Mouse (Mus musculus): ENCODE data around the gene Dnajc2. TPM values are rescaled to one million over a fixed set of nuclear protein-coding genes. Genes with fewer than 3 reads are reported as not detected.
"Not testable (repeated sequence)": the region's sequence is repeated elsewhere in the genome, so short reads cannot be mapped to it uniquely, and the experiment has no call there.

Gene Dnajc2
- polyA plus RNA-seq, 1 experiment from 2014 or later = 47.5 TPM

GRCm38 (mm10) chr5:21718546-21718945 lies 66.5 kb downstream of the Dnajc2 start:
- Histone ChIP-seq H3K9me3 (replicated peaks; ENCODE audit: control insufficient read depth, low read length) (no peaks in the 10 kb centered on the region), H3K4me3 (ENCODE audit: low read length) (no peak overlapping the region), H3K4me1 (ENCODE audit: control insufficient read depth, insufficient read depth, low read length) (no peaks in the 10 kb centered on the region), H3K27ac (ENCODE audit: low read length) (no peak overlapping the region), H3K27me3 (ENCODE audit: control insufficient read depth, insufficient read depth, low read length) (no peaks in the 10 kb centered on the region), H3K36me3 (ENCODE audit: control insufficient read depth, insufficient read depth) (no peaks in the 10 kb centered on the region), H3K4me2 (ENCODE audit: low read depth, low read length) (no peak overlapping the region), H3K9ac (ENCODE audit: low read length) (no peak overlapping the region)
- ATAC-seq (replicated peaks; ENCODE audit: extremely low read depth, insufficient read depth, low FRiP score) = no peak
- 81% methylated on average over 5 of the region's 5 CpGs for WGBS

DNA sequence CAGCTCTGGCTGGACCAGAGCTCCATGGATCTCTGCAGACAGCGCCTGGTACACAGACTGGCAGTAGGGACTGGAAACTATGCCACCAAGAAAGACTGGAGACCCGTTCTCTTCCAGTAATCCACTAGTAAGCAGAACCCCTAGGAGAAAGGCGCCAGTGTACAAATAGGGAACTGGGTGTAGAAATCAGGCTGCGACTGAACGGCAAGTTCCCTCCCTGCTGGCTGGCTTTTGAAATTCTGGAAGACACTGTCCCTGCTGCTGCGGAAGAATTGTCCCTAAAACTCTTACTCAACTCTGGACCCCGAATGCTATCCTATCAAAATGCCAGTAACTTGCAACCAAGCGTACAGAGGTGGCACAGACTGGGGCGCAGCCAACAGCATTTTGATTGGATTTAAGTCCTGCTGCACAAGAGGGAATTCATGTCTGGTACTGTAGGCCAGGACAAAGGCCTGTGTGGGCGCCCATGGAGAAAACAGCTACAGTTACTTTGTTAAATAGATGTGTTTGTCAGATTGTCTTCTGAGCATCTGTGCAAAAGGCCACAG lies 67.8 kb downstream of the Dnajc2 start:
- H3K4me3 ChIP-seq (ENCODE audit: low read length) = no peak overlapping the region
- no peaks in the 10 kb centered on the region for H3K9me3 ChIP-seq (replicated peaks; ENCODE audit: control insufficient read depth, low read length)
- 87% methylated on average over 10 of the region's 10 CpGs for WGBS
- ATAC-seq (replicated peaks; ENCODE audit: extremely low read depth, insufficient read depth, low FRiP score) = no peak
- no peak overlapping the region for H3K27ac ChIP-seq (ENCODE audit: low read length)
- H3K36me3 ChIP-seq (ENCODE audit: control insufficient read depth, insufficient read depth) = no peaks in the 10 kb centered on the region
- no peaks in the 10 kb centered on the region for H3K4me1 ChIP-seq (ENCODE audit: control insufficient read depth, insufficient read depth, low read length)
- H3K27me3 ChIP-seq (ENCODE audit: control insufficient read depth, insufficient read depth, low read length) = no peaks in the 10 kb centered on the region
- H3K4me2 ChIP-seq (ENCODE audit: low read depth, low read length) = no peak overlapping the region
- no peak overlapping the region for H3K9ac ChIP-seq (ENCODE audit: low read length)

- Histone ChIP-seq H3K9me3 (replicated peaks; ENCODE audit: control insufficient read depth, low read length) (no peaks in the 10 kb centered on the region), H3K27ac (ENCODE audit: low read length) (no peak overlapping the region), H3K9ac (ENCODE audit: low read length) (no peak overlapping the region), H3K4me1 (ENCODE audit: control insufficient read depth, insufficient read depth, low read length) (no peaks in the 10 kb centered on the region), H3K4me3 (ENCODE audit: low read length) (no peak overlapping the region), H3K36me3 (ENCODE audit: control insufficient read depth, insufficient read depth) (no peaks in the 10 kb centered on the region), H3K4me2 (ENCODE audit: low read depth, low read length) (no peak overlapping the region), H3K27me3 (ENCODE audit: control insufficient read depth, insufficient read depth, low read length) (no peaks in the 10 kb centered on the region)
- ATAC-seq (replicated peaks; ENCODE audit: extremely low read depth, insufficient read depth, low FRiP score) = no peak
- WGBS = 86% methylated on average over 4 of the region's 4 CpGs
Observed at GRCm38 (mm10) chr5:21714447-21714846, 70.6 kb downstream of the Dnajc2 start.

GRCm38 (mm10) chr5:21712127-21712715 lies 72.8 kb downstream of the Dnajc2 start:
- WGBS = 67% methylated on average over 13 of the region's 13 CpGs
- Histone ChIP-seq H3K4me1 (ENCODE audit: control insufficient read depth, insufficient read depth, low read length) (no peaks in the 10 kb centered on the region), H3K9ac (ENCODE audit: low read length) (no peak overlapping the region), H3K36me3 (ENCODE audit: control insufficient read depth, insufficient read depth) (no peaks in the 10 kb centered on the region), H3K4me3 (ENCODE audit: low read length) (no peak overlapping the region), H3K27ac (ENCODE audit: low read length) (no peak overlapping the region), H3K4me2 (ENCODE audit: low read depth, low read length) (no peak overlapping the region), H3K27me3 (ENCODE audit: control insufficient read depth, insufficient read depth, low read length) (no peaks in the 10 kb centered on the region), H3K9me3 (replicated peaks; ENCODE audit: control insufficient read depth, low read length) (no peaks in the 10 kb centered on the region)
- ATAC-seq (replicated peaks; ENCODE audit: extremely low read depth, insufficient read depth, low FRiP score) = no peak

DNA sequence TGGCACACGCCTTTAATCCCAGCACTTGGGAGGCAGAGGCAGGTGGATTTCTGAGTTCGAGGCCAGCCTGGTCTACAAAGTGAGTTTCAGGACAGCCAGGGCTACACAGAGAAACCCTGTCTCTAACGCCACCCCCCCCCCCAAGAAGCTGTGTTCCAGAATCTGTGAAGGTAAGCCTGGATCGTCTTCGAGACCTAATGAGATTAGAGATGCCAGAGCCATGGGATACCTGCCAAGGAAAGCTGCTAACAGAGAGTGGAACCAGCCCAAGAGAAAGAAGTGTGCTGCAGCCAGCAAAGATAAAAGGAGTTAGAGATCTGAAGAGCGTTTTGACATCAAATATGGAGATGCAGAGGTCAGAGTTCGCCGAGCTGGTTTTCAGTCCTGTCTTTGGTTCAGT lies 77.0 kb downstream of the Dnajc2 start:
- H3K27ac ChIP-seq (ENCODE audit: low read length); ATAC-seq (replicated peaks; ENCODE audit: extremely low read depth, insufficient read depth, low FRiP score); H3K4me3 ChIP-seq (ENCODE audit: low read length); H3K4me2 ChIP-seq (ENCODE audit: low read depth, low read length); H3K9me3 ChIP-seq (replicated peaks; ENCODE audit: control insufficient read depth, low read length); H3K27me3 ChIP-seq (ENCODE audit: control insufficient read depth, insufficient read depth, low read length); H3K9ac ChIP-seq (ENCODE audit: low read length); H3K36me3 ChIP-seq (ENCODE audit: control insufficient read depth, insufficient read depth): not testable (repeated sequence)
- peaks cover 12% of the 10 kb centered on the region; the same call in 1 of the 2 replicates for H3K4me1 ChIP-seq (ENCODE audit: control insufficient read depth, insufficient read depth, low read length)
- 69% methylated on average over 8 of the region's 8 CpGs for WGBS

Other genes with a start within 250 kb of the Dnajc2 start
- 24.0 and 26.9 TPM in 2 replicates for gene Lrrc17, start 241.7 kb downstream of the Dnajc2 start, polyA plus RNA-seq (2015; fragmentation: Nextera tagmentation; extraction: Ambion mirVana)
- gene Fbxl13, start 139.6 kb downstream of the Dnajc2 start, polyA plus RNA-seq (2015; fragmentation: Nextera tagmentation; extraction: Ambion mirVana) = 0.27 and 0.30 TPM in 2 replicates
- 19.2 and 20.0 TPM in 2 replicates for gene Armc10, start 139.4 kb downstream of the Dnajc2 start, polyA plus RNA-seq (2015; fragmentation: Nextera tagmentation; extraction: Ambion mirVana)
- 5.6 and 6.3 TPM in 2 replicates for gene Napepld, start 83.9 kb downstream of the Dnajc2 start, polyA plus RNA-seq (2015; fragmentation: Nextera tagmentation; extraction: Ambion mirVana)
- gene Pmpcb, start 48.1 kb downstream of the Dnajc2 start, polyA plus RNA-seq (2015; fragmentation: Nextera tagmentation; extraction: Ambion mirVana) = 154 and 168 TPM in 2 replicates
- 138 and 139 TPM in 2 replicates for gene Psmc2, start within 50 bp of the Dnajc2 start, polyA plus RNA-seq (2015; fragmentation: Nextera tagmentation; extraction: Ambion mirVana)
- gene Slc26a5, start 80.4 kb upstream of the Dnajc2 start, polyA plus RNA-seq (2015; fragmentation: Nextera tagmentation; extraction: Ambion mirVana) = not detected in 2 replicates

All from heart, embryonic 16.5 days (tissue).